Mouse (Mus musculus) erythroblast, embryonic 14.5 days (primary cell): Measurements from ENCODE around the gene Gm49342. TPM values are rescaled to one million over a fixed set of nuclear protein-coding genes. Genes with fewer than 3 reads are reported as not detected.

ENCODE experiments used
- H3K27me3 ChIP-seq: 2 replicates; pipeline ENCODE4 v1.6.1; 2012; ENCODE audit warnings: inconsistent platforms; ENCODE audit not compliant: control insufficient read depth
- H3K36me3 ChIP-seq: 2 replicates; pipeline ENCODE4 v1.6.1; 2012; ENCODE audit warnings: mild to moderate bottlenecking, inconsistent platforms; ENCODE audit not compliant: control insufficient read depth
- H3K4me1 ChIP-seq: 2 replicates; pipeline ENCODE4 v1.6.1; 2012; ENCODE audit warnings: inconsistent platforms; ENCODE audit not compliant: control insufficient read depth
- H3K4me3 ChIP-seq: replicated peaks from 2 replicates; pipeline ENCODE3; 2012; ENCODE audit warnings: moderate library complexity, mild to moderate bottlenecking, inconsistent platforms
- H3K9me3 ChIP-seq: 2 replicates; pipeline ENCODE4 v1.6.1; 2012; ENCODE audit warnings: low read length, inconsistent platforms, mixed read lengths; ENCODE audit not compliant: control insufficient read depth
- GATA1 ChIP-seq: IDR thresholded peaks from 2 replicates; pipeline ENCODE4 v1.6.1; 2012; ENCODE audit warnings: low read length, inconsistent platforms, mixed read lengths
- TAL1 ChIP-seq: IDR thresholded peaks from 3 replicates; pipeline ENCODE4 v1.6.1; 2012; ENCODE audit warnings: low read length, inconsistent platforms, mixed read lengths
- polyA plus RNA-seq: library from polyadenylated mRNA; stranded (reverse); fragments of >175 nt; gene quantifications from 2 replicates; pipeline ENCODE4 v1.2.3, GENCODE M21; 2012

Gm49342 gene
- polyA plus RNA-seq, 1 experiment = not detected

GRCm38 (mm10) chr14:50979631-50980030 lies 35.3 kb downstream of the Gm49342 start:
- Histone ChIP-seq H3K4me3 (no peak overlapping the region), H3K27me3 (no peaks in the 10 kb centered on the region), H3K36me3 (no peaks in the 10 kb centered on the region), H3K4me1 (no peaks in the 10 kb centered on the region), H3K9me3 (peaks cover 3% of the 10 kb centered on the region)
- TF ChIP-seq GATA1 = no peak
- no peak for TF ChIP-seq TAL1

GRCm38 (mm10) chr14:50981207-50981606 lies 36.9 kb downstream of the Gm49342 start:
- Histone ChIP-seq H3K4me3 (no peak overlapping the region), H3K9me3 (peaks cover 3% of the 10 kb centered on the region)
- no peak for TF ChIP-seq GATA1
- TF ChIP-seq TAL1 = no peak

GRCm38 (mm10) chr14:50981837-50982236 lies 37.5 kb downstream of the Gm49342 start:
- H3K4me1 ChIP-seq = no peaks in the 10 kb centered on the region
- no peaks in the 10 kb centered on the region for H3K27me3 ChIP-seq
- no peaks in the 10 kb centered on the region for H3K36me3 ChIP-seq
- no peak overlapping the region for H3K4me3 ChIP-seq
- TF ChIP-seq GATA1 = no peak
- no peak for TF ChIP-seq TAL1
- peaks cover 3% of the 10 kb centered on the region for H3K9me3 ChIP-seq

More at GRCm38 (mm10) chr14:50981207-50981606, 36.9 kb downstream of the Gm49342 start:
- H3K27me3 ChIP-seq = no peaks in the 10 kb centered on the region
- H3K36me3 ChIP-seq = no peaks in the 10 kb centered on the region
- no peaks in the 10 kb centered on the region for H3K4me1 ChIP-seq

GRCm38 (mm10) chr14:50987668-50988067 lies 43.4 kb downstream of the Gm49342 start:
- no peaks in the 10 kb centered on the region for H3K9me3 ChIP-seq
- H3K36me3 ChIP-seq = no peaks in the 10 kb centered on the region
- H3K4me3 ChIP-seq = no peak overlapping the region
- H3K27me3 ChIP-seq = no peaks in the 10 kb centered on the region
- H3K4me1 ChIP-seq = no peaks in the 10 kb centered on the region
- TF ChIP-seq TAL1 (no peak), GATA1 (no peak)

GRCm38 (mm10) chr14:50991037-50991436 lies 46.7 kb downstream of the Gm49342 start:
- no peaks in the 10 kb centered on the region for H3K4me1 ChIP-seq
- no peaks in the 10 kb centered on the region for H3K9me3 ChIP-seq
- no peaks in the 10 kb centered on the region for H3K36me3 ChIP-seq
- TF ChIP-seq TAL1 (no peak), GATA1 (no peak)
- no peaks in the 10 kb centered on the region for H3K27me3 ChIP-seq
- H3K4me3 ChIP-seq = no peak overlapping the region

GRCm38 (mm10) chr14:50997088-50997487 lies 52.8 kb downstream of the Gm49342 start:
- TF ChIP-seq TAL1 (no peak), GATA1 (no peak)
- no peaks in the 10 kb centered on the region for H3K9me3 ChIP-seq
- H3K4me1 ChIP-seq = no peaks in the 10 kb centered on the region
- no peaks in the 10 kb centered on the region for H3K27me3 ChIP-seq
- no peak overlapping the region for H3K4me3 ChIP-seq
- no peaks in the 10 kb centered on the region for H3K36me3 ChIP-seq

GRCm38 (mm10) chr14:50997999-50998666 lies 53.8 kb downstream of the Gm49342 start:
- Histone ChIP-seq H3K27me3 (no peaks in the 10 kb centered on the region), H3K4me3 (no peak overlapping the region), H3K9me3 (no peaks in the 10 kb centered on the region), H3K36me3 (no peaks in the 10 kb centered on the region), H3K4me1 (no peaks in the 10 kb centered on the region)
- TF ChIP-seq TAL1 (no peak), GATA1 (no peak)

GRCm38 (mm10) chr14:51007152-51007801 lies 63.0 kb downstream of the Gm49342 start, which contains the start of gene Rnase10:
Rnase10 (plus strand) TSS chr14:51007751.
- H3K27me3 ChIP-seq = no peaks in the 10 kb centered on the region
- H3K36me3 ChIP-seq = no peaks in the 10 kb centered on the region
- TF ChIP-seq TAL1 (no peak), GATA1 (no peak)
- no peaks in the 10 kb centered on the region for H3K4me1 ChIP-seq
- H3K9me3 ChIP-seq = peaks cover 1% of the 10 kb centered on the region; the same call in 1 of the 2 replicates
- no peak within 1 kb of the TSS for H3K4me3 ChIP-seq

- TF ChIP-seq GATA1 = no peak
- no peak for TF ChIP-seq TAL1
- no peaks in the 10 kb centered on the region for H3K4me1 ChIP-seq
- H3K36me3 ChIP-seq = no peaks in the 10 kb centered on the region
- no peaks in the 10 kb centered on the region for H3K27me3 ChIP-seq
- H3K4me3 ChIP-seq = no peak overlapping the region
- peaks cover 2% of the 10 kb centered on the region; the same call in 1 of the 2 replicates for H3K9me3 ChIP-seq
Measured at GRCm38 (mm10) chr14:51007914-51008713, 63.8 kb downstream of the Gm49342 start.
